Mouse (Mus musculus) MEL (cell line): ENCODE measurements around the gene Sv2b. TPM values are rescaled to one million over a fixed set of nuclear protein-coding genes. Genes with fewer than 3 reads are reported as not detected.

Experiments
- DNase-seq: peaks from one replicate; pipeline ENCODE4 v3.0.0; 2011; ENCODE audit warnings: low read depth, low spot score
- H3K27ac ChIP-seq: 2 replicates; pipeline ENCODE4 v1.5.1; 2012; ENCODE audit warnings: low read depth, mild to moderate bottlenecking, control low read depth, low read length, moderate library complexity; ENCODE audit not compliant: control insufficient read depth
- H3K27me3 ChIP-seq, 2 experiments: fragments of 150-350 bp in 1 of 2; sonication (generic) in 1 of 2; 2 replicates each; pipeline ENCODE4 v1.6.1; 2012; ENCODE audit warnings: low read length in 2 of 2, mild to moderate bottlenecking in 2 of 2, improper control_type of control experiment in 1 of 2, moderate library complexity in 1 of 2; ENCODE audit not compliant: insufficient read depth in 2 of 2, control insufficient read depth in 1 of 2
- H3K36me3 ChIP-seq, 2 experiments: 2 replicates each; pipeline ENCODE4 v1.6.1; 2012 to 2014; ENCODE audit warnings: low read length in 2 of 2, improper control_type of control experiment in 1 of 2, inconsistent platforms in 1 of 2, mild to moderate bottlenecking in 1 of 2; ENCODE audit not compliant: insufficient read depth in 2 of 2, control insufficient read depth in 1 of 2
- H3K4me1 ChIP-seq, 2 experiments: fragments of 150-350 bp in 1 of 2; sonication (generic) in 1 of 2; 2 replicates each; pipeline ENCODE4 v1.6.1; 2012; ENCODE audit warnings: low read length in 2 of 2, improper control_type of control experiment in 1 of 2, mild to moderate bottlenecking in 1 of 2; ENCODE audit not compliant: insufficient read depth in 2 of 2, control insufficient read depth in 1 of 2
- H3K4me3 ChIP-seq, 2 experiments: fragments of 150-350 bp in 1 of 2; sonication (generic) in 1 of 2; 2 replicates each; pipeline ENCODE4 v1.5.1; 2012; ENCODE audit warnings: low read depth in 2 of 2, low read length in 2 of 2, mild to moderate bottlenecking in 2 of 2, moderate library complexity in 2 of 2, control low read depth in 1 of 2, improper control_type of control experiment in 1 of 2; ENCODE audit not compliant: control insufficient read depth in 1 of 2, insufficient read depth in 1 of 2
- H3K79me2 ChIP-seq: 2 replicates; pipeline ENCODE4 v1.6.1; 2012; ENCODE audit warnings: mild to moderate bottlenecking, low read length, moderate library complexity; ENCODE audit not compliant: control insufficient read depth, poor library complexity, insufficient read depth
- H3K9ac ChIP-seq: 2 replicates; pipeline ENCODE4 v1.6.1; 2012; ENCODE audit warnings: low read depth, mild to moderate bottlenecking, control low read depth, low read length, moderate library complexity; ENCODE audit not compliant: control insufficient read depth, poor library complexity, severe bottlenecking
- H3K9me3 ChIP-seq: fragments of 150-350 bp; sonication (generic); replicated peaks from 2 replicates; pipeline ENCODE4 v1.6.1; 2012; ENCODE audit warnings: mild to moderate bottlenecking, low read length, improper control_type of control experiment, moderate library complexity; ENCODE audit not compliant: insufficient read depth
- BHLHE40 ChIP-seq: IDR thresholded peaks from 2 replicates; pipeline ENCODE4 v1.6.1; 2012; ENCODE audit warnings: low read depth, mild to moderate bottlenecking, inconsistent platforms, low read length, improper control_type of control experiment, borderline replicate concordance
- CHD1 ChIP-seq: IDR thresholded peaks from 2 replicates; pipeline ENCODE4 v1.6.1; 2012; ENCODE audit warnings: low read depth, mild to moderate bottlenecking, inconsistent platforms, low read length, improper control_type of control experiment
- CHD2 ChIP-seq: IDR thresholded peaks from 2 replicates; pipeline ENCODE4 v1.6.1; 2011; ENCODE audit warnings: low read length, improper control_type of control experiment
- CTCF ChIP-seq, 3 experiments: IDR thresholded peaks in 2 of 3; conservative IDR thresholded peaks in 1 of 3; 2 replicates each; pipeline ENCODE4 v1.5.1; 2011 to 2012; ENCODE audit warnings: low read length in 3 of 3, low read depth in 2 of 3, mild to moderate bottlenecking in 2 of 3, improper control_type of control experiment in 1 of 3, inconsistent platforms in 1 of 3, mixed read lengths in 1 of 3, moderate library complexity in 1 of 3; ENCODE audit not compliant: control insufficient read depth in 1 of 3, insufficient read depth in 1 of 3, poor library complexity in 1 of 3, severe bottlenecking in 1 of 3
- E2F4 ChIP-seq: IDR thresholded peaks from 2 replicates; pipeline ENCODE4 v1.6.1; 2011; ENCODE audit warnings: low read depth, low read length, improper control_type of control experiment, borderline replicate concordance
- ELF1 ChIP-seq: IDR thresholded peaks from 2 replicates; pipeline ENCODE4 v1.6.1; 2014; ENCODE audit warnings: low read depth, mild to moderate bottlenecking, inconsistent platforms, low read length, improper control_type of control experiment, moderate library complexity
- ETS1 ChIP-seq: IDR thresholded peaks from 2 replicates; pipeline ENCODE4 v1.6.1; 2012; ENCODE audit warnings: low read depth, mild to moderate bottlenecking, inconsistent platforms, low read length, improper control_type of control experiment, moderate library complexity
- GABPA ChIP-seq: IDR thresholded peaks from 2 replicates; pipeline ENCODE4 v1.6.1; 2012; ENCODE audit warnings: low read depth, mild to moderate bottlenecking, inconsistent platforms, low read length, improper control_type of control experiment, moderate library complexity
- KAT2A ChIP-seq: conservative IDR thresholded peaks from 2 replicates; pipeline ENCODE4 v1.6.1; 2012; ENCODE audit warnings: low read depth, low read length, improper control_type of control experiment, inconsistent platforms
- MAFK ChIP-seq: IDR thresholded peaks from 2 replicates; pipeline ENCODE4 v1.6.1; 2011; ENCODE audit warnings: low read depth, mild to moderate bottlenecking, low read length, improper control_type of control experiment, borderline replicate concordance
- MAX ChIP-seq: IDR thresholded peaks from 2 replicates; pipeline ENCODE4 v1.6.1; 2011; ENCODE audit warnings: low read length, improper control_type of control experiment
- MXI1 ChIP-seq: IDR thresholded peaks from 2 replicates; pipeline ENCODE4 v1.6.1; 2011; ENCODE audit warnings: mild to moderate bottlenecking, low read depth, low read length, improper control_type of control experiment
- MYB ChIP-seq: IDR thresholded peaks from 2 replicates; pipeline ENCODE4 v1.6.1; 2011; ENCODE audit warnings: mild to moderate bottlenecking, low read depth, low read length, improper control_type of control experiment
- MYC ChIP-seq: IDR thresholded peaks from 2 replicates; pipeline ENCODE4 v1.6.1; 2011; ENCODE audit warnings: low read depth, mild to moderate bottlenecking, low read length, improper control_type of control experiment, moderate library complexity
- NELFE ChIP-seq: IDR thresholded peaks from 2 replicates; pipeline ENCODE4 v1.6.1; 2011; ENCODE audit warnings: low read depth, low read length, improper control_type of control experiment
- NRF1 ChIP-seq: IDR thresholded peaks from 2 replicates; pipeline ENCODE4 v1.6.1; 2014; ENCODE audit warnings: low read depth, mild to moderate bottlenecking, inconsistent platforms, low read length, improper control_type of control experiment, moderate library complexity; ENCODE audit not compliant: poor library complexity, insufficient read depth, severe bottlenecking
- POLR2A ChIP-seq, 2 experiments: IDR thresholded peaks; 2 replicates each; pipeline ENCODE4 v1.6.1; 2011 to 2012; ENCODE audit warnings: low read length in 2 of 2, mild to moderate bottlenecking in 2 of 2, control low read depth in 1 of 2, improper control_type of control experiment in 1 of 2, low read depth in 1 of 2, moderate library complexity in 1 of 2; ENCODE audit not compliant: control insufficient read depth in 1 of 2, insufficient read depth in 1 of 2, poor library complexity in 1 of 2
- POLR2AphosphoS2 ChIP-seq: IDR thresholded peaks from 2 replicates; pipeline ENCODE4 v1.6.1; 2011; ENCODE audit warnings: low read length, improper control_type of control experiment
- POLR2AphosphoS5 ChIP-seq: IDR thresholded peaks from 2 replicates; pipeline ENCODE4 v1.6.1; 2012; ENCODE audit warnings: low read depth, borderline replicate concordance, mild to moderate bottlenecking, inconsistent platforms, low read length, moderate library complexity, mixed read lengths
- TAL1 ChIP-seq: IDR thresholded peaks from 2 replicates; pipeline ENCODE4 v1.6.1; 2012; ENCODE audit warnings: mild to moderate bottlenecking, inconsistent platforms, low read length, moderate library complexity, mixed read lengths
- TCF12 ChIP-seq: IDR thresholded peaks from 2 replicates; pipeline ENCODE4 v1.6.1; 2014; ENCODE audit warnings: low read depth, mild to moderate bottlenecking, inconsistent platforms, low read length, improper control_type of control experiment, moderate library complexity
- UBTF ChIP-seq: IDR thresholded peaks from 2 replicates; pipeline ENCODE4 v1.6.1; 2012; ENCODE audit warnings: low read depth, mild to moderate bottlenecking, inconsistent platforms, low read length, improper control_type of control experiment, moderate library complexity, borderline replicate concordance; ENCODE audit not compliant: insufficient read depth
- USF1 ChIP-seq: IDR thresholded peaks from 2 replicates; pipeline ENCODE4 v1.6.1; 2014; ENCODE audit warnings: low read depth, mild to moderate bottlenecking, inconsistent platforms, low read length, improper control_type of control experiment, moderate library complexity
- USF2 ChIP-seq, 2 experiments: IDR thresholded peaks; 2 replicates each; pipeline ENCODE4 v1.6.1; 2011 to 2012; ENCODE audit warnings: improper control_type of control experiment in 2 of 2, low read length in 2 of 2, borderline replicate concordance in 1 of 2, inconsistent platforms in 1 of 2, low read depth in 1 of 2, mild to moderate bottlenecking in 1 of 2; ENCODE audit not compliant: insufficient read depth in 1 of 2
- ZC3H11A ChIP-seq: IDR thresholded peaks from 2 replicates; pipeline ENCODE4 v1.6.1; 2012; ENCODE audit warnings: low read depth, mild to moderate bottlenecking, inconsistent platforms, low read length, improper control_type of control experiment
- ZKSCAN1 ChIP-seq: IDR thresholded peaks from 2 replicates; pipeline ENCODE4 v1.6.1; 2012; ENCODE audit warnings: low read depth, mild to moderate bottlenecking, inconsistent platforms, low read length, improper control_type of control experiment, moderate library complexity
- polyA plus RNA-seq, 2 experiments: library from polyadenylated mRNA; stranded (reverse) in 1 of 2; unstranded in 1 of 2; fragments of >175 nt in 1 of 2; fragments of >200 nt in 1 of 2; gene quantifications; 2 replicates each; pipeline versions ENCODE4 v1.2.1 to v1.2.4; 2012; ENCODE audit warnings: low replicate concordance in 2 of 2, low read depth in 1 of 2; ENCODE audit not compliant: insufficient read length in 2 of 2, insufficient read depth in 1 of 2, missing spikeins in 1 of 2
- total RNA-seq: library from RNA; depleted of rRNA; stranded (reverse); fragments of 300-350 nt; gene quantifications from 2 replicates; pipeline ENCODE4 v1.2.3, GENCODE M21; 2012

Gene Sv2b
- total and polyA plus RNA-seq, 3 experiments, result not detected

- Histone ChIP-seq H3K9ac (no peak overlapping the region), H3K4me3 (no peak overlapping the region), H3K27ac (no peak overlapping the region), H3K9me3 (no peaks in the 10 kb centered on the region), H3K79me2 (no peaks in the 10 kb centered on the region), H3K27me3 (no peaks in the 10 kb centered on the region; a peak in 1 of 4 replicates), H3K36me3 (no peaks in the 10 kb centered on the region), H3K4me1 (no peaks in the 10 kb centered on the region)
- no peak for DNase-seq
- TF ChIP-seq ZKSCAN1 (no peak), NRF1 (no peak), MAFK (no peak), MAX (no peak), GABPA (no peak), TAL1 (no peak), CTCF (IDR thresholded peaks at IDR 0.05 in 2 of 3, conservative IDR thresholded peaks at IDR 0.05 in 1 of 3; ENCODE audit: control insufficient read depth in 1 of 3, insufficient read depth in 1 of 3, low read depth in 2 of 3, low read length in 3 of 3, poor library complexity in 1 of 3, severe bottlenecking in 1 of 3) (no peak), ETS1 (no peak), BHLHE40 (no peak), MYC (no peak), USF1 (no peak), ZC3H11A (no peak), MYB (no peak), UBTF (no peak), NELFE (no peak), CHD1 (no peak), KAT2A (no peak), CHD2 (no peak)
Observed at GRCm38 (mm10) chr7:75281106-75281505, 28.0 kb downstream of the Sv2b start.

- DNase-seq, result no peak
- no peaks in the 10 kb centered on the region for H3K79me2 ChIP-seq
- no peak overlapping the region for H3K9ac ChIP-seq
- H3K36me3 ChIP-seq, result no peaks in the 10 kb centered on the region
- TF ChIP-seq NRF1 (no peak), POLR2A (IDR thresholded peaks at IDR 0.05; ENCODE audit: control insufficient read depth in 1 of 2, insufficient read depth in 1 of 2, low read depth in 1 of 2, low read length in 2 of 2, poor library complexity in 1 of 2) (no peak), TCF12 (no peak), POLR2AphosphoS2 (no peak), ETS1 (no peak), MAFK (no peak), POLR2AphosphoS5 (no peak), NELFE (no peak), MYC (no peak), MXI1 (no peak), UBTF (no peak), USF2 (IDR thresholded peaks at IDR 0.05; ENCODE audit: borderline replicate concordance in 1 of 2, insufficient read depth in 1 of 2, low read depth in 1 of 2, low read length in 2 of 2) (no peak), MAX (no peak), E2F4 (no peak), CTCF (IDR thresholded peaks at IDR 0.05 in 2 of 3, conservative IDR thresholded peaks at IDR 0.05 in 1 of 3; ENCODE audit: control insufficient read depth in 1 of 3, insufficient read depth in 1 of 3, low read depth in 2 of 3, low read length in 3 of 3, poor library complexity in 1 of 3, severe bottlenecking in 1 of 3) (no peak), ELF1 (no peak)
- TF ChIP-seq, all 39 proteins: peak for 0
- no peak overlapping the region for H3K4me3 ChIP-seq
- H3K27ac ChIP-seq, result no peak overlapping the region
- H3K27me3 ChIP-seq, result no peaks in the 10 kb centered on the region; a peak in 2 of 4 replicates
- H3K4me1 ChIP-seq, result no peaks in the 10 kb centered on the region
- no peaks in the 10 kb centered on the region for H3K9me3 ChIP-seq
Observed at GRCm38 (mm10) chr7:75277847-75278246, 31.2 kb downstream of the Sv2b start.
